Mouse (Mus musculus) hematopoietic stem cell, adult 5-6 weeks (primary cell): ENCODE results near the gene Cfhr2. TPM values are rescaled to one million over a fixed set of nuclear protein-coding genes. Genes with fewer than 3 reads are reported as not detected.
"Not testable (repeated sequence)": the region's sequence is repeated elsewhere in the genome, so short reads cannot be mapped to it uniquely, and the experiment has no call there.

Source experiments
- ATAC-seq, 2 experiments: fragments of 125-278 bp in 1 of 2; replicated peaks in 1 of 2; 2 replicates each; pipeline ENCODE4 v1.8.0; 2016 to 2017; ENCODE audit warnings: inconsistent platforms in 2 of 2, mild to moderate bottlenecking in 2 of 2, moderate number of reproducible peaks in 2 of 2, low read depth in 1 of 2, moderate TSS enrichment in 1 of 2; ENCODE audit not compliant: low FRiP score in 2 of 2, poor library complexity in 2 of 2, severe bottlenecking in 2 of 2, insufficient read depth in 1 of 2, low TSS enrichment in 1 of 2
- total RNA-seq: library from RNA; stranded (forward); fragments of 172-1452, 232-1000 nt; gene quantifications from 2 replicates; pipeline ENCODE4 v1.2.3, GENCODE M21; 2017

The Cfhr2 gene
- not detected in 2 replicates for total RNA-seq

DNA sequence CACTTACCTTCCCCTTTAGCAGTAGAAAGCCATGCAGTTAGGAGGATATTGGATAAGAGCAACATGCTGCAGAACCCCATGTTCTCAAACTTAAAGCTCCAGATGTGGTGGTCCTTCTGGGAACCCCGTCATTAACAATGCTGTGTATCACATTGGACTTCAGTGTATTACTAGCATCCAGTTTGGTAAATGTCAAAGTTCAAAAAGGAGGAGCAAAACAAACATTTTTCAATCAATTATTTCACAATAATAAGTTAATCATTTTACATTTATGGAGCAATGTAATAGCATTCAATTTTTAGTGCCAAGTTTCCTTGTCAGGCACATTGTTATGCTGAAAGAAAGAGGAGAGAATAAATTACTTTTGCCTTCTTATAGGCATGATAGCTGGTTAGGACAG, at the start of gene Cfhr2:
Gene Cfhr2 (minus strand): TSS at position 155 of the 400 bp plus-strand sequence.
- ATAC-seq, result no peak

DNA sequence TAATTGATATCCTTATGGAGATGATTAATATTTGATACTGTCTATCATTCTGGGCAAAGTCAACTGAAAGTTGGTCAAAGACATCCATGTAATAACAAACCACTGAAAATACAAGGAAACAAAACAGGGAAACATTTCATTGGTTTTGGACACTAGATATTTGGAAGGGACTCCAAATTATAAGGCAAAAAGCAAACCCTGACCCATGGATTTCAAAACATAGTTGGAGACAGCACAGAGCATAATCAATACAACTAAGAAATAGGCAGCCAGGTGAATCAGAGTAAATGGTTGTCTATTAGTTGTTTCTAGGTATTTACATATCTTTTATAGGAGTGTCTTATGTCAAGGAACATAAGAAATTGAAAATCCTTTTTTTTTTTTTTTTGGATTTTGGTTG, 5.2 kb upstream of the Cfhr2 start:
- no peak for ATAC-seq

DNA sequence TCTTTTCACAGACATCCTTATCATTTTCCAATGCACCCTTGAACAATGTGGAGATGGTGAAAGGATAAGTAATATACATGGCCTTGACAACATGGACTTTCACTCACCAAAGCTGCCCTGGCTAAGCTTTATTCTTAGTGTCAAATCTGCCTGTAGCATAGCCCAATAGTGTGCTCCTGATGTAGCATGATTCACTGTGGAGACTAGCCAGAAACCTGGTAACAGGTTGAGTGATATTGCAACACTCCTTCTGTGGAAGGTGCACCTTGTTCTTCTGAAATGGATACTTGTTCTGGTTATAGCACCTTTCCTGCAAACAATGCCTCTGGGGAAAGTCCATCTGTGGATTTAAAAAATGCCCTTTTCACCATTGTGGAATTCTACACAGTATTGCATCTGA, 1.7 kb upstream of the Cfhr2 start:
- no peak for ATAC-seq

DNA sequence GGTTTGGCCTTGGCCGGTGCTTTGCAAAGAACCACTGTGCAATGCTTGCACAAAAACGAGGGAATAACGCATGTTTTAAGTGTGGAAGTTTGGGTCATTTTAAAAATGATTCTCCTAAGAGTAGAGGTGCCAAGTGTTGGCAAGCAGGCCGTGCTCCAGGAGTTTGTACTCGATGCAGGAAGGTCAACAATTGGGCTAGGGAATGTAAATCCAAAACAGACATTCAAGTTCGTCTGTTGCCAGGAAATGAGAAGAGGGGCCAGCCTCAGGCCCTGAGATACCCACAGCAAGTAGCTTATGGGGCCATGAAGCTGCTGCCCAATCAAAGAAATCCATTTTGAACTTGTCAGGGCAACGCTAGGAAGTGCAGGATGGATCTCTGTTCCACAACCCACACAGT, 18.8 kb downstream of the Cfhr2 start:
- ATAC-seq, result no peak

DNA sequence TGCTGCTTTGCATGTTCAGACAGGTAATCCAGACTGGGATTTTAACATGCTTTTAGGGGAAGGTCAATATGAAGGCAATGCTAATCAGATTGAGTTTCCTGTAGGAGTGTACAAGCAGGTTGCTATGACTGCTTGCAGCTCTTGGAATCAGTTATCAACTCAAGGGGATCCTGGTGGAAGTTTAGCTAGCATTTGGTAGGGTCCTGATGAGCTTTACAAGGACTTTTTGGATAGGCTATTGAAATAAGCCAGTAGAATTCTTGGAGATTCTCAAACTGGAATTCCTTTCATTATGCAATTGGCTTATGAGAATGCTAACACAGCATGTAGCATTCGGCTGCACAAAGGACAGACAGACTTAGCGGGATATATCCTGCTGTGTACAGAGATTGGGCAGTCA, 19.2 kb downstream of the Cfhr2 start:
- ATAC-seq, result no peak

DNA sequence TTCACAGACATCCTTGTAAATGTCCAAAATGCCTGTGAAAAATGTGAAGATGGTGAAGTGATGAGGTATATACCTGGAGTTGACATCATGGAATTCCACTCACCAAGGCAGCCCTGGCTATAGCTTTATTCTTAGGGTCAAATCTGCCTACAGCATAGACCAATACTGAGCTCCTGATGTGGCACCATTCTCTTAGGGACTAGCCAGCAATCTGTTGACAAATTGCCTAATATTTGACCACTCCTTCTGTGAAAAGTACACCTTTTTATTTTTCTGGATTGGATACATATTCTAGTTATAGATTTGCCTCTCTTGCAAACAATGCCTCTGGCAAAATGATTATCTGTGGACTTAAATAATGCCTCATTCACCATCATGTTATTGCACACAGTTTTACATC, 49.9 kb downstream of the Cfhr2 start:
- ATAC-seq, result no peak

DNA sequence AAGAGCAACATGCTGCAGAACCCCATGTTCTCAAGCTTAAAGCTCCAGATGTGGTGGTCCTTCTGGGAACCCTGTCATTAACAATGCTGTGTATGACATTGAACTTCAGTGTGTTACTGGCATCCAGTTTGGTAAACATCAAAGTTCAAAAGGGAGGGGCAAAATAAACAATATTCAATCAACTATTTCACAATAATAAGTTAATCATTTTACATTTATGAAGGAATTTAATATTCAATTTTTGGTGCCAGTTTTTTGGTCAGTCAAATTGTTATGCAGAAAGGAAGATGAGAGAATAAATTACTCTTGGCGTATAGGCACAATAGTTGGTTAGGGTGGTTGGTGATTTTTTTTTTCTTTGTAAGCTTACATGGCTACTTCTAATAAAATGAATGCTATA, 77.4 kb downstream of the Cfhr2 start, which contains the start of gene Gm4788:
Gene Gm4788 (minus strand): TSS at position 101 of the 400 bp plus-strand sequence.
- ATAC-seq, result no peak

DNA sequence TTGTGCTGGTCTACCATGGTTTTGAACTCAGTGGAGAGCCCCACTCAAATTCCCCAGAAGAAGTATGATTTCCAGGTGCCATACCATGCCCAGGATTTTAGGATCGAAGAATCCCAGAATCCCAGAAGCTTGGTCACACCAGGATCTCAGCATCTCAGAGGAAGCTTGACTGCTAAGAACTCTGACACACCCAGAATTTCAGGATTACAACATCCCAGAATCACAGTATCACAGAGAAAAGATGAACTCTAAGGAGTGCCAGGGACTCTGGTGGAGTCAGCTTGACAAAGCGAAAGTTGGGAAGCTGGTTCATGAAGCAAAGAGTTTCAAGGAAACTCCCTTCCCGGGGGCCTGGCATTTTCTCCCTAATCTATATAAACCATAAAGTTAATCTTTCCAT, 88.6 kb downstream of the Cfhr2 start:
- ATAC-seq, result not testable (repeated sequence)

Other genes with a start within 250 kb of the Cfhr2 start
- gene Gm4788, start 77.5 kb downstream of the Cfhr2 start, total RNA-seq, result not detected in 2 replicates